Mouse (Mus musculus) cerebellum, adult 2 months (tissue): ENCODE measurements around the gene 6030468B19Rik. TPM values are rescaled to one million over a fixed set of nuclear protein-coding genes. Genes with fewer than 3 reads are reported as not detected.
"Not testable (repeated sequence)": the region's sequence is repeated elsewhere in the genome, so short reads cannot be mapped to it uniquely, and the experiment has no call there.

Experiments
- DNase-seq, 2 experiments: peaks; one replicate each; pipeline ENCODE4 v3.0.0; 2021
- H3K27ac ChIP-seq: fragments of 200-500 bp; 2 replicates; pipeline ENCODE4 v1.5.1; 2012; ENCODE audit warnings: low read length, control low read depth, inconsistent platforms; ENCODE audit not compliant: insufficient read depth
- H3K27me3 ChIP-seq: fragments of 200-500 bp; 2 replicates; pipeline ENCODE4 v1.6.1; 2012; ENCODE audit warnings: inconsistent platforms, mild to moderate bottlenecking, low read length, moderate library complexity; ENCODE audit not compliant: control insufficient read depth, insufficient read depth
- H3K4me1 ChIP-seq: fragments of 200-500 bp; 2 replicates; pipeline ENCODE4 v1.6.1; 2011; ENCODE audit warnings: low read length; ENCODE audit not compliant: control insufficient read depth, insufficient read depth
- H3K4me3 ChIP-seq: fragments of 200-500 bp; replicated peaks from 2 replicates; pipeline ENCODE3; 2011; ENCODE audit warnings: mild to moderate bottlenecking, low read depth, low read length, control low read depth; ENCODE audit not compliant: insufficient read depth
- CTCF ChIP-seq: fragments of 200-500 bp; IDR thresholded peaks from 2 replicates; pipeline ENCODE4 v1.5.1; 2011; ENCODE audit warnings: low read depth, mild to moderate bottlenecking, control low read depth, low read length, moderate library complexity, borderline replicate concordance; ENCODE audit not compliant: insufficient read depth
- POLR2A ChIP-seq: fragments of 200-500 bp; IDR thresholded peaks from 2 replicates; pipeline ENCODE4 v1.6.1; 2011; ENCODE audit warnings: low read length, control low read depth, borderline replicate concordance; ENCODE audit not compliant: insufficient read depth
- WGBS: fragments of 180-500 bp; shearing (Covaris S2); methylation state at CpG from one replicate; pipeline ENCODE4 v1.1.7; 2018; 5-methylcytosine and 5-hydroxymethylcytosine counted together
- polyA plus RNA-seq: library from polyadenylated mRNA; depleted of rRNA; stranded (reverse); fragments of >200 nt; gene quantifications from 2 replicates; pipeline ENCODE4 v1.2.3, GENCODE M21; 2012

The 6030468B19Rik gene
- polyA plus RNA-seq, 1 experiment: not detected

DNA sequence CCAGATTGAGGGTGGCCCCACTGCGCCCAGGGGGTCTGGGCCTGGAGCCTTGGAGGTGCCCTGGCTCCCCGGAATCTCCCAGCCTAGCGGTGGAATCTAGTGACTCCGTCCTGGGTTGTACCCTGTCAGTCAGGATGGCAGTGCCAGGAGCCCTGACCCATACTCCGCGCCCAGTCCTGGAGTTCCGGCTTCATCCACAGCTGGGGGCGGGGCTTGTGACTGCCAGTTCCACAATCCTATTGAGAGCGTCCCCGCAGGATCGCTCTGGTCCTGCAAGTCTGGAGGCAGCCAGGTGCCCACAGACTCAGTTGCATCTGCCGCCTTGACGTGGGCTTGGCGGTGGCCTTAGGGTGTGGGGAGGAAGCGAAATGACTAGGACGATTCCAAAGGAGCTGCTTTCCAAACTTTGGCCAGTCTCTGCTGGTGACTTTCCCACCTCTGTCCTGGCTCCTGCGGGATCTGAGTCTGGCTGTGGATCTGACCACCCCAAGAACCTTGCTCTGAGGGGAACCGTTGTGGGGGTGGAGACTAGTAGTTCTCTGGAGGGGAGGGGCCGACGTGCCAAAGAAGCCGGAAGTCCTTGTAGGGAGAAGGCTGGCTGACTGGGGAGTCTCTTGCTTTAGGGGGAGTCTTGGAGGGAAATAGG, 13.1 kb downstream of the 6030468B19Rik start:
- no peaks in the 10 kb centered on the region; the same call in 1 of the 2 replicates for H3K27me3 ChIP-seq
- no peak for TF ChIP-seq POLR2A
- TF ChIP-seq CTCF: peak; percentile 31; the same call in 1 of the 2 replicates
- H3K4me1 ChIP-seq: peaks cover 8% of the 10 kb centered on the region
- 1% methylated on average over 21 of the region's 21 CpGs for WGBS
- DNase-seq: peak; percentile 42 to 47
- H3K4me3 ChIP-seq: peak overlapping the region; percentile 52
- H3K27ac ChIP-seq: no peak overlapping the region

- H3K4me1 ChIP-seq: peaks cover 11% of the 10 kb centered on the region
- no peak for TF ChIP-seq CTCF
- TF ChIP-seq POLR2A: no peak
- DNase-seq: no peak
- H3K27ac ChIP-seq: no peak overlapping the region
- no peaks in the 10 kb centered on the region; the same call in 1 of the 2 replicates for H3K27me3 ChIP-seq
- H3K4me3 ChIP-seq: no peak overlapping the region
- 22% methylated on average over 5 of the region's 5 CpGs for WGBS
Measured at GRCm38 (mm10) chr11:117813867-117814266, 16.4 kb downstream of the 6030468B19Rik start.

GRCm38 (mm10) chr11:117814704-117815366, 17.4 kb downstream of the 6030468B19Rik start:
- 89% methylated on average over 6 of the region's 6 CpGs for WGBS
- DNase-seq: no peak
- TF ChIP-seq CTCF: no peak
- TF ChIP-seq POLR2A: no peak
- Histone ChIP-seq H3K4me1 (peaks cover 19% of the 10 kb centered on the region), H3K4me3 (no peak overlapping the region), H3K27ac (no peak overlapping the region), H3K27me3 (no peaks in the 10 kb centered on the region)

- H3K4me3 ChIP-seq, DNase-seq, H3K27me3 ChIP-seq, H3K27ac ChIP-seq: not testable (repeated sequence)
- 89% methylated on average over 9 of the region's 9 CpGs for WGBS
- peaks cover 13% of the 10 kb centered on the region for H3K4me1 ChIP-seq
Measured at GRCm38 (mm10) chr11:117815850-117816249, 18.4 kb downstream of the 6030468B19Rik start.

- Histone ChIP-seq H3K27ac (no peak overlapping the region), H3K4me3 (no peak overlapping the region), H3K4me1 (peaks cover 13% of the 10 kb centered on the region), H3K27me3 (no peaks in the 10 kb centered on the region)
- no peak for TF ChIP-seq CTCF
- no peak for TF ChIP-seq POLR2A
- DNase-seq: no peak
- WGBS: 86% methylated on average over 13 of the region's 13 CpGs
Measured at GRCm38 (mm10) chr11:117816389-117816996, 19.0 kb downstream of the 6030468B19Rik start.

- peaks cover 11% of the 10 kb centered on the region for H3K4me1 ChIP-seq
- no peak overlapping the region for H3K27ac ChIP-seq
- H3K27me3 ChIP-seq: no peaks in the 10 kb centered on the region
- 17% methylated on average over 8 of the region's 8 CpGs for WGBS
- peak in 1 of 2 experiments; percentile 46 for DNase-seq
- H3K4me3 ChIP-seq: no peak overlapping the region
- TF ChIP-seq CTCF: no peak
Measured at GRCm38 (mm10) chr11:117819095-117819494, 21.6 kb downstream of the 6030468B19Rik start.

DNA sequence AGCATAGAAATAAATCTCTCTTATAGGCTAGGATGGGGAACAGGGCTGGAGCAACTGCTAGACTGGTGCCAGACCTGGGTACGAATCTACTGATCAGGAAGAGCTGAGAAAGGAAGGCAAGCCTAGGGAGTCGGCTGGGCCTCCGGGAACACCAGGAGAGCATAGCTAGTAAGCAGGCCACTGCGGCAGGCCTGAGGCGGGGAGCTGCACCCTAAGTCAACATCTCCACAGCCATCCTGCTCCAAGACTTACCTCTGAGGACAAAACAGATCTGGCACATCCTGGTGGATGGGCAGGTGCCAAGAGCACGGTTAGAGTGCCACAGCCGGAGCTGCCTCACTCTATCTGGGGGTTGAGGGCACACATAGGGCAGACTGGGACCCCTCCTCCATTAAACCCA, 22.7 kb downstream of the 6030468B19Rik start:
- WGBS: 79% methylated on average over 7 of the region's 7 CpGs
- no peaks in the 10 kb centered on the region for H3K27me3 ChIP-seq
- TF ChIP-seq POLR2A (no peak), CTCF (no peak)
- peaks cover 11% of the 10 kb centered on the region for H3K4me1 ChIP-seq
- H3K27ac ChIP-seq: no peak overlapping the region
- DNase-seq: no peak
- H3K4me3 ChIP-seq: no peak overlapping the region

GRCm38 (mm10) chr11:117821868-117822267, 24.4 kb downstream of the 6030468B19Rik start:
- WGBS: 93% methylated on average over 9 of the region's 9 CpGs
- H3K4me1 ChIP-seq: peaks cover 17% of the 10 kb centered on the region
- no peaks in the 10 kb centered on the region; the same call in 1 of the 2 replicates for H3K27me3 ChIP-seq
- no peak for TF ChIP-seq POLR2A
- TF ChIP-seq CTCF: no peak
- no peak for DNase-seq
- no peak overlapping the region for H3K27ac ChIP-seq
- H3K4me3 ChIP-seq: no peak overlapping the region
